In genomic region chr11:117092711-117093110, GRCm38 (mm10) we compare ENCODE assay signal across 12 mouse cellular contexts. TPM values are rescaled to one million over a fixed set of nuclear protein-coding genes. Genes with fewer than 3 reads are reported as not detected.
A peak's percentile ranks its signal among the peaks of the same experiment; 100 is the strongest.
DNase-seq lines count a peak whose midpoint lies in the region; ATAC-seq and TF ChIP-seq lines count a peak whose summit lies in the region.
"Had no signal": no experiment of that assay in that cellular context is flagged by ENCODE, and none has a peak within 500 bp of the region (broad histone marks: within the 10 kb centered on the region; RNA-seq: fewer than 3 reads in every experiment).

No protein-coding gene starts in this region.

- H3K27me3 ChIP-seq in heart, adult 2 months (ENCODE audit: control insufficient read depth, insufficient read depth, low read length), result no peaks in the 10 kb centered on the region
- peaks cover 36% of the 10 kb centered on the region for H3K27me3 ChIP-seq in G1E (ENCODE audit: insufficient read depth, low read length)
- no peaks in the 10 kb centered on the region for H3K27me3 ChIP-seq in midbrain, embryonic 16.5 days (ENCODE audit: control insufficient read depth, insufficient read depth, low read depth, low read length)
- H3K27me3 ChIP-seq: neural tube, embryonic 15.5 days had no signal

- no peaks in the 10 kb centered on the region for H3K9me3 ChIP-seq in G1E (replicated peaks)
- no peaks in the 10 kb centered on the region for H3K9me3 ChIP-seq in midbrain, embryonic 16.5 days (replicated peaks; ENCODE audit: control insufficient read depth, low read length, poor library complexity, severe bottlenecking)
- H3K9me3 ChIP-seq: neural tube, embryonic 15.5 days had no signal

- H3K4me3 ChIP-seq in heart, adult 2 months, result no peak overlapping the region
- H3K4me3 ChIP-seq in G1E (ENCODE audit: low read depth, low read length), result peak overlapping the region; percentile 37; the same call in 1 of the 2 replicates
- no peak overlapping the region for H3K4me3 ChIP-seq in midbrain, embryonic 16.5 days (ENCODE audit: low read depth, low read length)
- H3K4me3 ChIP-seq: neural tube, embryonic 15.5 days had no signal

- peak overlapping the region; percentile 31; the same call in 1 of the 2 replicates for H3K9ac ChIP-seq in heart, adult 2 months (ENCODE audit: low read depth, low read length)
- H3K9ac ChIP-seq in midbrain, embryonic 16.5 days (ENCODE audit: low read depth, low read length), result no peak overlapping the region
- H3K9ac ChIP-seq: neural tube, embryonic 15.5 days had no signal

- TF ChIP-seq EP300 in heart, adult 2 months (IDR thresholded peaks at IDR 0.05; ENCODE audit: insufficient read depth, low read depth, low read length), result no peak

- no peak for ATAC-seq in G1E (ENCODE audit: extremely low read depth, insufficient number of reproducible peaks, low FRiP score, poor library complexity, severe bottlenecking)
- peak; percentile 22; the same call in 1 of the 2 replicates for ATAC-seq in neutrophil, adult 5-6 weeks (ENCODE audit: extremely low read depth, insufficient number of reproducible peaks, low FRiP score, poor library complexity, severe bottlenecking)
- ATAC-seq in midbrain, embryonic 16.5 days, result no peak

- peaks cover 6% of the 10 kb centered on the region for H3K36me3 ChIP-seq in heart, adult 2 months (ENCODE audit: control insufficient read depth, insufficient read depth, low read length)
- no peaks in the 10 kb centered on the region for H3K36me3 ChIP-seq in G1E (replicated peaks)
- no peaks in the 10 kb centered on the region for H3K36me3 ChIP-seq in midbrain, embryonic 16.5 days (ENCODE audit: control insufficient read depth, insufficient read depth, low read length)
- H3K36me3 ChIP-seq: neural tube, embryonic 15.5 days had no signal

- peak in 1 of 2 experiments; percentile 68 for DNase-seq in heart, adult 2 months
- DNase-seq in heart, adult 8-10 months (ENCODE audit: low spot score), result no peak
- peak; percentile 62 to 65 for DNase-seq in B cell, adult 2 months
- no peak for DNase-seq in G1E (ENCODE audit: low spot score)
- DNase-seq in ovary, adult 18-20 months (ENCODE audit: low spot score), result no peak
- no peak for DNase-seq in left cerebral cortex, postnatal 14 days (ENCODE audit: low spot score in 2 of 2)
- DNase-seq: cerebellum, adult 18-20 months; gastrocnemius, postnatal 36 days had no signal

- TF ChIP-seq CTCF in heart, adult 2 months (IDR thresholded peaks at IDR 0.05), result no peak
- no peak for TF ChIP-seq CTCF in G1E (IDR thresholded peaks at IDR 0.05; ENCODE audit: low read depth, low read length)

- H3K4me2 ChIP-seq in midbrain, embryonic 16.5 days (ENCODE audit: low read length), result no peak overlapping the region

- peak overlapping the region; percentile 94 for H3K27ac ChIP-seq in heart, adult 2 months
- no peak overlapping the region for H3K27ac ChIP-seq in midbrain, embryonic 16.5 days (ENCODE audit: low read length)
- H3K27ac ChIP-seq: macrophage had no signal

- H3K79me2 ChIP-seq in heart, adult 2 months (replicated peaks; ENCODE audit: control insufficient read depth, insufficient read depth, low read length), result no peaks in the 10 kb centered on the region

- intact Hi-C loops in heart, adult 2 months (cut with DNase I), result loop anchor here (10.0 kb wide), 1 partner anchor 462 kb away; no protein-coding TSS in a partner anchor
- intact Hi-C loops in left cerebral cortex, postnatal 14 days (cut with DNase I), result no loop called here

- TF ChIP-seq POLR2A in heart, adult 2 months (IDR thresholded peaks at IDR 0.05; ENCODE audit: insufficient read depth, low read depth, low read length), result no peak

- WGBS in heart, adult 2 months, result 42% methylated on average over 8 of the region's 8 CpGs
- WGBS in midbrain, embryonic 16.5 days, result 25% methylated on average over 8 of the region's 8 CpGs

- H3K4me1 ChIP-seq in heart, adult 2 months (ENCODE audit: control insufficient read depth, insufficient read depth, low read length), result peaks cover 44% of the 10 kb centered on the region
- peaks cover 57% of the 10 kb centered on the region for H3K4me1 ChIP-seq in G1E (ENCODE audit: insufficient read depth, low read depth, low read length)
- 0 out of 2 replicates have a peak, but pooled peaks cover 7% of the 10 kb centered on the region for H3K4me1 ChIP-seq in midbrain, embryonic 16.5 days (ENCODE audit: control insufficient read depth, insufficient read depth, low read length)

RNA-seq across cellular contexts. Expression of gene Sec14l1, which starts 22.3 kb away (rescaled TPM):
- 10 to 100 TPM; 65.4 to 89.5 TPM for total RNA-seq in heart, adult 2 months (2021)
- polyA plus RNA-seq in heart, adult 2 months (2012; rRNA removed), result 71.5 and 83.9 TPM in 2 replicates
- total RNA-seq in heart, adult 8-10 months (2022), result 10 to 100 TPM; 61.1 to 74.3 (median 69.2) TPM
- 72.9 and 82.8 TPM in 2 replicates for total RNA-seq in G1E (2014; fragmentation: Nextera tagmentation)
- 76.1 and 77.8 TPM in 2 replicates for total RNA-seq in G1E (2017)
- 88.9 and 95.5 TPM in 2 replicates for polyA plus RNA-seq in G1E (2012)
- total RNA-seq in neutrophil, adult 5-6 weeks (2017), result 95.3 and 116 TPM in 2 replicates
- total RNA-seq in left cerebral cortex, postnatal 14 days (2021), result 100 to 1,000 TPM; 172 to 175 TPM
- polyA plus RNA-seq in midbrain, embryonic 16.5 days (2015; fragmentation: Nextera tagmentation; extraction: Ambion mirVana), result 60.7 and 63.4 TPM in 2 replicates

Comparison
In these comparisons a context has a peak if more than half of its experiments do, and no peak if none do; other contexts are left out.
1. DNase-seq: peak in B cell, adult 2 months (2 of 2); none in heart, adult 8-10 months (single experiment), G1E (single experiment), ovary, adult 18-20 months (single experiment) and left cerebral cortex, postnatal 14 days (0 of 2).